Mouse (Mus musculus): ENCODE data around the gene Ccdc93.

The Ccdc93 gene

GRCm38 (mm10) chr1:121518609-121519008, 87.8 kb downstream of the Ccdc93 start:
- in situ Hi-C loops (cut with MboI, MseI): no loop called here

- in situ Hi-C loops (cut with MboI, MseI): no loop called here
Observed at GRCm38 (mm10) chr1:121527061-121527460, 96.2 kb downstream of the Ccdc93 start.

GRCm38 (mm10) chr1:121527600-121528398, 97.0 kb downstream of the Ccdc93 start:
- in situ Hi-C loops (cut with MboI, MseI): no loop called here

- in situ Hi-C loops (cut with MboI, MseI): no loop called here
Observed at GRCm38 (mm10) chr1:121528399-121528720, 97.5 kb downstream of the Ccdc93 start, which contains the start of gene Htr5b. Htr5b (minus strand) TSS chr1:121528465.

- in situ Hi-C loops (cut with MboI, MseI): no loop called here
Observed at GRCm38 (mm10) chr1:121529286-121529685, 98.4 kb downstream of the Ccdc93 start.

- in situ Hi-C loops (cut with MboI, MseI): no loop called here
Observed at GRCm38 (mm10) chr1:121531439-121531838, 100.6 kb downstream of the Ccdc93 start.

GRCm38 (mm10) chr1:121540361-121540760, 109.5 kb downstream of the Ccdc93 start:
- in situ Hi-C loops (cut with MboI, MseI): no loop called here

GRCm38 (mm10) chr1:121546844-121547243, 116.0 kb downstream of the Ccdc93 start:
- in situ Hi-C loops (cut with MboI, MseI): no loop called here

GRCm38 (mm10) chr1:121548667-121549066, 117.8 kb downstream of the Ccdc93 start:
- in situ Hi-C loops (cut with MboI, MseI): no loop called here

GRCm38 (mm10) chr1:121549456-121549855, 118.6 kb downstream of the Ccdc93 start:
- in situ Hi-C loops (cut with MboI, MseI): no loop called here

GRCm38 (mm10) chr1:121550801-121551456, 120.1 kb downstream of the Ccdc93 start:
- in situ Hi-C loops (cut with MboI, MseI): no loop called here

- in situ Hi-C loops (cut with MboI, MseI): no loop called here
Observed at GRCm38 (mm10) chr1:121551457-121551835, 120.6 kb downstream of the Ccdc93 start.
